Mouse (Mus musculus) MEL (cell line): Measurements from ENCODE around the gene C730034F03Rik. TPM values are rescaled to one million over a fixed set of nuclear protein-coding genes. Genes with fewer than 3 reads are reported as not detected.

ENCODE experiments used
- DNase-seq: peaks from one replicate; pipeline ENCODE4 v3.0.0; 2011; ENCODE audit warnings: low read depth, low spot score
- H3K27ac ChIP-seq: 2 replicates; pipeline ENCODE4 v1.5.1; 2012; ENCODE audit warnings: low read depth, mild to moderate bottlenecking, control low read depth, low read length, moderate library complexity; ENCODE audit not compliant: control insufficient read depth
- H3K27me3 ChIP-seq, 2 experiments: fragments of 150-350 bp in 1 of 2; sonication (generic) in 1 of 2; 2 replicates each; pipeline ENCODE4 v1.6.1; 2012; ENCODE audit warnings: low read length in 2 of 2, mild to moderate bottlenecking in 2 of 2, improper control_type of control experiment in 1 of 2, moderate library complexity in 1 of 2; ENCODE audit not compliant: insufficient read depth in 2 of 2, control insufficient read depth in 1 of 2
- H3K36me3 ChIP-seq, 2 experiments: 2 replicates each; pipeline ENCODE4 v1.6.1; 2012 to 2014; ENCODE audit warnings: low read length in 2 of 2, improper control_type of control experiment in 1 of 2, inconsistent platforms in 1 of 2, mild to moderate bottlenecking in 1 of 2; ENCODE audit not compliant: insufficient read depth in 2 of 2, control insufficient read depth in 1 of 2
- H3K4me1 ChIP-seq, 2 experiments: fragments of 150-350 bp in 1 of 2; sonication (generic) in 1 of 2; 2 replicates each; pipeline ENCODE4 v1.6.1; 2012; ENCODE audit warnings: low read length in 2 of 2, improper control_type of control experiment in 1 of 2, mild to moderate bottlenecking in 1 of 2; ENCODE audit not compliant: insufficient read depth in 2 of 2, control insufficient read depth in 1 of 2
- H3K4me3 ChIP-seq, 2 experiments: fragments of 150-350 bp in 1 of 2; sonication (generic) in 1 of 2; 2 replicates each; pipeline ENCODE4 v1.5.1; 2012; ENCODE audit warnings: low read depth in 2 of 2, low read length in 2 of 2, mild to moderate bottlenecking in 2 of 2, moderate library complexity in 2 of 2, control low read depth in 1 of 2, improper control_type of control experiment in 1 of 2; ENCODE audit not compliant: control insufficient read depth in 1 of 2, insufficient read depth in 1 of 2
- H3K79me2 ChIP-seq: 2 replicates; pipeline ENCODE4 v1.6.1; 2012; ENCODE audit warnings: mild to moderate bottlenecking, low read length, moderate library complexity; ENCODE audit not compliant: control insufficient read depth, poor library complexity, insufficient read depth
- H3K9ac ChIP-seq: 2 replicates; pipeline ENCODE4 v1.6.1; 2012; ENCODE audit warnings: low read depth, mild to moderate bottlenecking, control low read depth, low read length, moderate library complexity; ENCODE audit not compliant: control insufficient read depth, poor library complexity, severe bottlenecking
- H3K9me3 ChIP-seq: fragments of 150-350 bp; sonication (generic); replicated peaks from 2 replicates; pipeline ENCODE4 v1.6.1; 2012; ENCODE audit warnings: mild to moderate bottlenecking, low read length, improper control_type of control experiment, moderate library complexity; ENCODE audit not compliant: insufficient read depth
- BHLHE40 ChIP-seq: IDR thresholded peaks from 2 replicates; pipeline ENCODE4 v1.6.1; 2012; ENCODE audit warnings: low read depth, mild to moderate bottlenecking, inconsistent platforms, low read length, improper control_type of control experiment, borderline replicate concordance
- CHD2 ChIP-seq: IDR thresholded peaks from 2 replicates; pipeline ENCODE4 v1.6.1; 2011; ENCODE audit warnings: low read length, improper control_type of control experiment
- ELF1 ChIP-seq: IDR thresholded peaks from 2 replicates; pipeline ENCODE4 v1.6.1; 2014; ENCODE audit warnings: low read depth, mild to moderate bottlenecking, inconsistent platforms, low read length, improper control_type of control experiment, moderate library complexity
- EP300 ChIP-seq, 2 experiments: IDR thresholded peaks; 2 replicates each; pipeline ENCODE4 v1.6.1; 2011; ENCODE audit warnings: improper control_type of control experiment in 2 of 2, low read length in 2 of 2, low read depth in 1 of 2, mild to moderate bottlenecking in 1 of 2
- ETS1 ChIP-seq: IDR thresholded peaks from 2 replicates; pipeline ENCODE4 v1.6.1; 2012; ENCODE audit warnings: low read depth, mild to moderate bottlenecking, inconsistent platforms, low read length, improper control_type of control experiment, moderate library complexity
- GABPA ChIP-seq: IDR thresholded peaks from 2 replicates; pipeline ENCODE4 v1.6.1; 2012; ENCODE audit warnings: low read depth, mild to moderate bottlenecking, inconsistent platforms, low read length, improper control_type of control experiment, moderate library complexity
- JUND ChIP-seq: IDR thresholded peaks from 2 replicates; pipeline ENCODE4 v1.6.1; 2011; ENCODE audit warnings: low read depth, mild to moderate bottlenecking, improper control_type of control experiment, low read length
- KAT2A ChIP-seq: conservative IDR thresholded peaks from 2 replicates; pipeline ENCODE4 v1.6.1; 2012; ENCODE audit warnings: low read depth, low read length, improper control_type of control experiment, inconsistent platforms
- MAFK ChIP-seq: IDR thresholded peaks from 2 replicates; pipeline ENCODE4 v1.6.1; 2011; ENCODE audit warnings: low read depth, mild to moderate bottlenecking, low read length, improper control_type of control experiment, borderline replicate concordance
- MAX ChIP-seq: IDR thresholded peaks from 2 replicates; pipeline ENCODE4 v1.6.1; 2011; ENCODE audit warnings: low read length, improper control_type of control experiment
- MEF2A ChIP-seq: IDR thresholded peaks from 2 replicates; pipeline ENCODE4 v1.6.1; 2014; ENCODE audit warnings: low read depth, mild to moderate bottlenecking, inconsistent platforms, low read length, improper control_type of control experiment; ENCODE audit not compliant: poor library complexity, insufficient replicate concordance, severe bottlenecking; ENCODE audit errors: extremely low read depth
- MXI1 ChIP-seq: IDR thresholded peaks from 2 replicates; pipeline ENCODE4 v1.6.1; 2011; ENCODE audit warnings: mild to moderate bottlenecking, low read depth, low read length, improper control_type of control experiment
- MYB ChIP-seq: IDR thresholded peaks from 2 replicates; pipeline ENCODE4 v1.6.1; 2011; ENCODE audit warnings: mild to moderate bottlenecking, low read depth, low read length, improper control_type of control experiment
- NELFE ChIP-seq: IDR thresholded peaks from 2 replicates; pipeline ENCODE4 v1.6.1; 2011; ENCODE audit warnings: low read depth, low read length, improper control_type of control experiment
- POLR2AphosphoS5 ChIP-seq: IDR thresholded peaks from 2 replicates; pipeline ENCODE4 v1.6.1; 2012; ENCODE audit warnings: low read depth, borderline replicate concordance, mild to moderate bottlenecking, inconsistent platforms, low read length, moderate library complexity, mixed read lengths
- RAD21 ChIP-seq: IDR thresholded peaks from 2 replicates; pipeline ENCODE4 v1.6.1; 2011; ENCODE audit warnings: mild to moderate bottlenecking, low read depth, low read length, improper control_type of control experiment
- RCOR1 ChIP-seq: IDR thresholded peaks from 2 replicates; pipeline ENCODE4 v1.6.1; 2012; ENCODE audit warnings: low read depth, mild to moderate bottlenecking, inconsistent platforms, low read length, improper control_type of control experiment
- SMC3 ChIP-seq: IDR thresholded peaks from 2 replicates; pipeline ENCODE4 v1.6.1; 2011; ENCODE audit warnings: low read depth, low read length, improper control_type of control experiment
- TAL1 ChIP-seq: IDR thresholded peaks from 2 replicates; pipeline ENCODE4 v1.6.1; 2012; ENCODE audit warnings: mild to moderate bottlenecking, inconsistent platforms, low read length, moderate library complexity, mixed read lengths
- TBP ChIP-seq: IDR thresholded peaks from 2 replicates; pipeline ENCODE4 v1.8.0; 2011; ENCODE audit warnings: low read depth, low read length, improper control_type of control experiment
- TCF12 ChIP-seq: IDR thresholded peaks from 2 replicates; pipeline ENCODE4 v1.6.1; 2014; ENCODE audit warnings: low read depth, mild to moderate bottlenecking, inconsistent platforms, low read length, improper control_type of control experiment, moderate library complexity
- UBTF ChIP-seq: IDR thresholded peaks from 2 replicates; pipeline ENCODE4 v1.6.1; 2012; ENCODE audit warnings: low read depth, mild to moderate bottlenecking, inconsistent platforms, low read length, improper control_type of control experiment, moderate library complexity, borderline replicate concordance; ENCODE audit not compliant: insufficient read depth
- ZC3H11A ChIP-seq: IDR thresholded peaks from 2 replicates; pipeline ENCODE4 v1.6.1; 2012; ENCODE audit warnings: low read depth, mild to moderate bottlenecking, inconsistent platforms, low read length, improper control_type of control experiment
- ZMIZ1 ChIP-seq: IDR thresholded peaks from 2 replicates; pipeline ENCODE4 v1.6.1; 2012; ENCODE audit warnings: low read depth, mild to moderate bottlenecking, inconsistent platforms, low read length, improper control_type of control experiment, moderate library complexity
- polyA plus RNA-seq, 2 experiments: library from polyadenylated mRNA; stranded (reverse) in 1 of 2; unstranded in 1 of 2; fragments of >175 nt in 1 of 2; fragments of >200 nt in 1 of 2; gene quantifications; 2 replicates each; pipeline versions ENCODE4 v1.2.1 to v1.2.4; 2012; ENCODE audit warnings: low replicate concordance in 2 of 2, low read depth in 1 of 2; ENCODE audit not compliant: insufficient read length in 2 of 2, insufficient read depth in 1 of 2, missing spikeins in 1 of 2
- total RNA-seq: library from RNA; depleted of rRNA; stranded (reverse); fragments of 300-350 nt; gene quantifications from 2 replicates; pipeline ENCODE4 v1.2.3, GENCODE M21; 2012

C730034F03Rik gene
- total and polyA plus RNA-seq, 3 experiments = 1.6 to 2.5 TPM; not detected in 1

- DNase-seq = no peak
- Histone ChIP-seq H3K27ac (no peak within 1 kb of the TSS), H3K36me3 (peaks cover 0 to 3% of the 10 kb centered on the region in 2 experiments; a peak in 1 of 4 replicates), H3K79me2 (no peaks in the 10 kb centered on the region; the same call in 1 of the 2 replicates), H3K4me3 (no peak within 1 kb of the TSS), H3K4me1 (peaks cover 0 to 4% of the 10 kb centered on the region in 2 experiments; a peak in 1 of 4 replicates), H3K9ac (no peak within 1 kb of the TSS), H3K27me3 (no peaks in the 10 kb centered on the region), H3K9me3 (no peaks in the 10 kb centered on the region)
- TF ChIP-seq KAT2A = no peak
These were observed 3.7 kb upstream of the C730034F03Rik start, which contains the start of gene Cpt1b for GRCm38 (mm10) chr15:89425711-89426121. Cpt1b (minus strand) TSS chr15:89425863.

DNA sequence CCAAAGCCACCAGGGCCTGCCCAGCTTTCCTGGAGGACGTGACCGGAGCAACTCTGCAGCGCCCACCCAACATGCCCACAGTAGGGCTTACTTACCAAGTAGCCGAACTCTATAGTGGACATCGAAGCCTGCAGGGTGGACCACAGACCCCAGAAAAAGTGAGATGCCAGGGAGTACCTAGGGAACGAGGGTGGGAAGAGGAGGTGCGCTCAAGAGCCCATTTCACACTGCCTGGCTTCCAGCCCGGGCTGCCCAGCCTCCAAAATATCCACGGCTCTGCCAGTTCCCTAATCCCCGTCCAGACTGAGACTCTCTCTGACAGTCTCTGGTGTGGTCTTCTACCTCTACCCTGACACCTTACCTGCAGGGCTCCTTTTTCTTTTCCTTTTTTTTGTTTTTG is 2.7 kb upstream of the C730034F03Rik start:
- no peak for DNase-seq
- Histone ChIP-seq H3K4me3 (no peak overlapping the region), H3K79me2 (no peaks in the 10 kb centered on the region; the same call in 1 of the 2 replicates), H3K9me3 (no peaks in the 10 kb centered on the region), H3K36me3 (peaks cover 0 to 5% of the 10 kb centered on the region in 2 experiments; a peak in 2 of 4 replicates), H3K27me3 (no peaks in the 10 kb centered on the region), H3K4me1 (peaks cover 0 to 9% of the 10 kb centered on the region in 2 experiments; a peak in 1 of 4 replicates), H3K27ac (no peak overlapping the region), H3K9ac (no peak overlapping the region)
- TF ChIP-seq MAX (no peak), EP300 (IDR thresholded peaks at IDR 0.05; ENCODE audit: low read depth in 1 of 2, low read length in 2 of 2) (no peak), MYB (no peak), MEF2A (no peak), JUND (no peak), ZC3H11A (no peak), SMC3 (no peak), RAD21 (no peak), TBP (no peak)

DNA sequence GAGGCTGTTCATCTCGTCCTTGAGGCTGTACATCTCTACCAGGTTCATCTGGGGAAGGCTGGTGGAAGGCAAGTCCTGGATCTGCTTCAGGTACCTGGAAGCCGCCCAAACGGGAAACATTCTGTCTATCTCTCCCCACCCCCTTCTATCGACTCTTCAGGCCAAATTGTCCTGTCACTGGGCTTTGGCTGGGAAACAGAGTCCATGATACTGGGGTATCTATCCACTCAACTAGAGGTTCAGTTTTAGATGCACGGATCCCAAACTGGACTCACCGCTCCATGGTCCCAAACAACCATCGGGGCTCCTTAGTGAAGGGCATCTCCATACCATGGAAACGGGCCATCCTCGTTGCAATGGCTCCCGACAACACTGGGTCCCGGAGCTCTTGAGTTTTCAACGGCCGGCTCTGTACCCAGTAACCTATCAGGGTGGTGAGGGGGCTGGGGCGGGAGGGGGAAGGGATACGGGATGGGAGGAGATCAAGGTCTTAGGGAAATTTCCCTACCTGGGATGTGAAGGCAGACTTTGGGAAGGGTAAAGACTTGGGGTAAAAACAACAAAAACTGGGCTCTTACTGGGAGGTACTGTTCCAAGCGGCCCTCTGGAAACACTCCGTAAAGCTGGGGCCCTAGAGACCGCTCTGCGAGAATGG is 1.1 kb upstream of the C730034F03Rik start:
- Histone ChIP-seq H3K27me3 (no peaks in the 10 kb centered on the region), H3K4me1 (peaks cover 0 to 9% of the 10 kb centered on the region in 2 experiments; a peak in 1 of 4 replicates), H3K9ac (no peak overlapping the region), H3K4me3 (peak overlapping the region in 1 of 2 experiments; percentile 84; a peak in 2 of 4 replicates), H3K79me2 (no peaks in the 10 kb centered on the region; the same call in 1 of the 2 replicates), H3K9me3 (no peaks in the 10 kb centered on the region), H3K36me3 (peaks cover 0 to 5% of the 10 kb centered on the region in 2 experiments; a peak in 2 of 4 replicates), H3K27ac (no peak overlapping the region)
- TF ChIP-seq ZMIZ1 (no peak), MXI1 (no peak), POLR2AphosphoS5 (no peak), UBTF (no peak), CHD2 (no peak), ETS1 (no peak), MAFK (no peak), BHLHE40 (no peak), TCF12 (no peak), MYB (no peak), RCOR1 (no peak), TAL1 (no peak), ELF1 (no peak), GABPA (no peak), NELFE (no peak), TBP (no peak)
- no peak for DNase-seq
